Mouse (Mus musculus): ENCODE measurements around the gene 1810009A15Rik. TPM values are rescaled to one million over a fixed set of nuclear protein-coding genes. Genes with fewer than 3 reads are reported as not detected.

Gene 1810009A15Rik
- 7.9 TPM for polyA plus RNA-seq (2014; fragmentation: Illumina TruSeq; extraction: RNeasy Lipid Tissue Mini Kit (QIAGEN cat#74804); ENCODE audit: low read depth, low replicate concordance)

DNA sequence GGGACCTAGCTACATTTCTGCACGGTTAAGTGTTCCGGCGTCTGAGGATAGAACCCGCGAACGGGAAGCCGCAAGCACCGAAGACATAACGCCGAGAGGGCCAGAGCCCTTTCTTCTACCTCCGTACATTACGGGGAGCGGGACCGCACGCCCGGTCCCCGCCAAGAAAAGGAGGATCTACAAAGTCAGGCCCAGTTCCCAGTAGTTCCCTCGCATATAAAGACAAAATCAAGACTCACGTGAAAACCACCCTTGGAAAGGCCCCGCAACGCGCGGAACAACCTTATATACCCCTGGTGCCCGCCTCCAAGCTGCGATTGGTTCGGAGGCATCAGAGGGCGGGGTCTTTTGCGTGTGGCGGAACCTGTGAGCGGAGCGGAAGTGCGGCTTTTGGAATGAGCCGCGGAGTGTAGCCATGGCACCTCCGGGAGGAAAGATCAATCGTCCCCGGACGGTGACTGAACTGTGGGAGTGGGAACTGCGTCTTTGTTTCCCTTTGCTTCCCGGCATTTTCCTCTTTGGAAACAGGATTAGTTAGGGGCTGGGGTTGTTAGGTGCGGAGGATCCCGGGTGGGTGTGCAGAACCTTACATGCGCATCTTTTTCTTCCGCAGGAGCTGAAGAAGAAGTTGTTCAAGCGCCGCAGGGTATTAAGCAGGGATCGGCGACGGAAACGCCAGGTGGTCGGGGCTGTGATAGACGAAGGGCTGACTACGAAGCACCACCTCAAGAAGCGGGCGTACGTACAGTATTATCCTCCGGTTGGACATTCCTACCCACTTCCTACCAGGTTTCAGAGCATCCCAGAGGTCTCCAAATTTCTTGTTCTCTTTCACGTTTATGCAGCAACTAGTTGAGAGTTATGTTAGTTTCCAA lies at the start of gene 1810009A15Rik, which contains the start of gene Gm49416:
1810009A15Rik (plus strand) TSS at position 343 of the 875 bp plus-strand sequence.
Gm49416 (plus strand) TSS at position 416 of the 875 bp plus-strand sequence.

DNA sequence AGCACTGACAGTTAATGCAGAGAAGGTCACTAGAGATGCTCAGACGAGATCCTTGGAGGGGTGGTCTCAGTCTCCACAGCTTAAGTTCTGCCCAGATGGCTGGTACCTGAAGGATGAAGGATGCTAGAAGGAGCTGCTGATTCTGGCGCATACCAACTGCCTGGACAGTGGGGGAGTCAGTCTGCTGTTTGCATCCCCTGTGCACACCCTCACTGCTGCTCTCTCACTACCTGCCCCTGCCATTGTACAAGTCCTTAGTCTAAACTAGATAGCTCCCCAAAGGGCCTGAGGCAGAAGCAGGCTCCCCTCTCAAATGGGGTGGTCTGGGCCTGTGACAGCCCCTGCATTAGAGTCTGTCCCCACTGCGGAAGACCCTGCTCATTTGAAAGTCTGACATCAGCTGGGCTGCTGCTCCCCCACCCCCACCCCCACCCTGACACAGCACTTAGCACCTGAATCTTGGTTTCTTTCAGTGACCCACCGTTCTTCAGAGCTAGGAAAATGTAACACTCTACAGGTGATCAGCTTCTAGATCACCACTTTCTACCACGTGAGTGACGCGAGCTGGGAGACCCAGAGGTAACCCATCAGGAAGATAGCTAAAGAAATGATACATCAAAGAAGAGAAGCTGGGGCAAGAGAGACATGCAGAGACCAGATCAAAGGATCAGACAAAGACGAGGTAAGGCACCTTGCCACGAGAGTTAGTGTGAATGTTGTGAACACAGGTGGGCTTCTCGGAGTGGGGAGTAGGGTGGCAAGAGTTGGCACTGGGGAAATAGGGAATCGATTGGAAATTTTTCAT lies 49.3 kb upstream of the 1810009A15Rik start, which contains the start of gene Gng3:
Gng3 (minus strand) TSS at position 92 of the 805 bp plus-strand sequence.

DNA sequence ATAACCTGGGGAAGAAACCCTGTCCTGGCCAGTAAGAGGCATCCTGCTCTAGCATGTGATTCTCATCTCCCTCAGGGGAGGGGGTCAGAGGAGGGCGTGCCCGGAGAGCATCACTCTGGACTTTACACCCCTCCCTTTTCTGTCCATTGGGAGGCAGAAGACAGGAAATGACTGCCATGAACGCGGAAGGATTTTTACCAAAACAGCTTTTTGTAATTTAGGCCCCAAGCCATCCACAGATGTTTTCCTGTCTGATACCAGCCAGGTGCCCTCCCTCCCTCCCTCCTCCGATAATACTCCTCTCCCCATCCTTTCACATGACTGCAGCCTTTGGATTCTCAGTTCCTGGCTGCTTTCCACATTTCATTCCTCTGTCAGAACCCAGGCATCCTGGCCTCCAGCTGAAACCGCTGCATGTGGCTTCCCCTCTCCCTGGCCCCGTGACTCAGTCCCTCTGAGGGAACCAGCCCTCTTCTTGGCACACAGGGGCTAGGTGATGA lies 38.2 kb upstream of the 1810009A15Rik start, which contains the start of gene Lrrn4cl:
Lrrn4cl (plus strand) TSS at position 367 of the 500 bp plus-strand sequence.

DNA sequence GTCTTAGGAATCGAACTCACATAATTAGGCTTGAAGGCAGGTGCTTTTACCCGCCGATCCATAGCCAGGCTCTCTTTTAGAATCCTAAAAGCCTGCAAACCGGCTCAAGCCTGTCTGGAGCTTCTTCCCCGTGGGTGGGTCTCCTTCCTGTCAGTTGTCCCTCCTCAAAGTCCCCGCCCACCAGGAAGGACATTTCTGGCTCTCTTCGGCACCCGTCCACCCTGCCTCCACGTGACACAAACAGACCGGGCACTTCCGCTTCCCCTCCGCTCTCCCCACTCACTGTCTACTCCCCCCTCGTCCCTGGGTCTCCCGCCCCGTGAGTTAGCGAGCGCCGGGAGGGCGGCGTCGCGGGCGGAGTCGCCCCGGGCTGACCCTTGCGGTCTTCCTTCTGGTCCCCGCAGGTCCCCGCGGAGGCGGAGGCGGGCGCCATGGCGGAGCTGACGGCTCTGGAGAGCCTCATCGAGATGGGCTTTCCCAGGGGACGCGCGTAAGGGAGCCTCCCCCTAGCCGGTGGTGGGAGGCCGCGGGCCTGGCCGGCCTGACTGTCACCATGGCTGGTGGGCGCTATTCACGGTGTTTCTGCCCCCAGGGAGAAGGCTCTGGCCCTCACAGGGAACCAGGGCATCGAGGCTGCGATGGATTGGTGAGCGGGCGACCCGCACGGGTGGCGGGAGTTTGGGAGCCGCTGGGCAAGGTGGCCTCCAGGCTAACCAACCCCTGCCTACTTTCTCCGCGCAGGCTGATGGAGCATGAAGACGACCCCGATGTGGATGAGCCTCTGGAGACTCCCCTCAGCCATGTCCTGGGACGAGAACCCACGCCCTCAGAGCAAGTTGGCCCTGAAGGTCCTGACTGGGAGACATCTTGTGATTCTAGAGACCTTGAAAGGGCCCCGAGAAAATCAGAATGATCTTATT lies 17.1 kb upstream of the 1810009A15Rik start, which contains the start of gene Ubxn1:
Ubxn1 (plus strand) TSS at position 230 of the 920 bp plus-strand sequence.

DNA sequence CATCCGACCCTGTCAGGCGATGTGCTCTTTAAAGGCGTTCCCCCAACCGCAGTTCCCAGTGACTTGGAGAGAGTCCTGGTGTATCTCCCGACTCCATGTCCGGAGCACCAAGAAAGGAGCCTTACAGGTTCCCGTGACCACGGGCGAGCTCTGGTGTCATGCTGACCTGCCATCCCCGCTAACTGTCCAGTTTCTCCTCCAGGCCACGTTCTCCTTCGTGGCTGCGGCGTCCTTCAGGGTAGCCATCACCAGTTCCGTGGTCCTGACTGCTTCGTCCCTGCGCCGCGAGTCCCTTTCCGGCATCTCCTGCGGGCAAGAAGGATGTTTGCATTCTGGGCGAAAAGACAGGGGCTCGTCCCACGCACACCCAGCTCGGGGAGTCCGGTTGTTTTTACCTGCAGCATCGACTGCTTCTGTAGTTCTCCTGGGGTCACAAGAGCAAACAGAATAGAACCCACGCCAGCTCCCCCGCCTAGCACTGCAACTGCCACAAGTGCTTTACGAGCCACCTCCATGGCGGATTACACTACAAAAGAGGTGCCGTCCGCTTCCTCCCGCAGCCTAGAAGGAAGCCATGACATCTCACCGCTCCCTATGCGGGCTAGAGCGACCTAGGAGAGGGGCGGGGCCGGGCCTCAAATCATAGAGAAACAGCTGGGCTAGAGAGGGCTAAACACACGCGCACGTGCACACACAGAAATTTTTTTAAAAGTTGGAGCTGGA lies 8.2 kb upstream of the 1810009A15Rik start, which contains the start of gene Uqcc3:
Uqcc3 (minus strand) TSS at position 613 of the 723 bp plus-strand sequence.

DNA sequence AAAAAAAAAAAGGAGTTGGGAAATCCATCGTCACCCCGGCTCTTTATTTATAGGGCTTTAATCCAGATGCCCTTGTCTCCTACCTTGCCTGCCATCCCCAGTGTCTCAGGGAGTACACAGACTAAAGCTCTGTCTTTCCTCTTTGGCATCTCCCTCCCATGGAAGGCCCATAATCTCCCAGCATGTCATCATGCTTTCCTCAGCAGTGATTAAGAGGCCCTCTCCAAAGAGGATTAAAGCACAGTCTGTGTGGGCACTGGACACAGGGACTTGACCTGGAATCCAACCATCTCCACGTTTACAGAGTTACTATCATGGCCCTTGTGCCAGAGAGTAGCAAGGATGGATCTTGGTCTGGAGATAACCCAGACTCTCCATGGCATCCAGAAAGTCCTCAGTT lies 5.0 kb upstream of the 1810009A15Rik start, which contains the start of the genes Lbhd1 and Gm49403:
Lbhd1 (plus strand) TSS at position 117 of the 400 bp plus-strand sequence.
Gm49403 (plus strand) TSS at position 315 of the 400 bp plus-strand sequence.

DNA sequence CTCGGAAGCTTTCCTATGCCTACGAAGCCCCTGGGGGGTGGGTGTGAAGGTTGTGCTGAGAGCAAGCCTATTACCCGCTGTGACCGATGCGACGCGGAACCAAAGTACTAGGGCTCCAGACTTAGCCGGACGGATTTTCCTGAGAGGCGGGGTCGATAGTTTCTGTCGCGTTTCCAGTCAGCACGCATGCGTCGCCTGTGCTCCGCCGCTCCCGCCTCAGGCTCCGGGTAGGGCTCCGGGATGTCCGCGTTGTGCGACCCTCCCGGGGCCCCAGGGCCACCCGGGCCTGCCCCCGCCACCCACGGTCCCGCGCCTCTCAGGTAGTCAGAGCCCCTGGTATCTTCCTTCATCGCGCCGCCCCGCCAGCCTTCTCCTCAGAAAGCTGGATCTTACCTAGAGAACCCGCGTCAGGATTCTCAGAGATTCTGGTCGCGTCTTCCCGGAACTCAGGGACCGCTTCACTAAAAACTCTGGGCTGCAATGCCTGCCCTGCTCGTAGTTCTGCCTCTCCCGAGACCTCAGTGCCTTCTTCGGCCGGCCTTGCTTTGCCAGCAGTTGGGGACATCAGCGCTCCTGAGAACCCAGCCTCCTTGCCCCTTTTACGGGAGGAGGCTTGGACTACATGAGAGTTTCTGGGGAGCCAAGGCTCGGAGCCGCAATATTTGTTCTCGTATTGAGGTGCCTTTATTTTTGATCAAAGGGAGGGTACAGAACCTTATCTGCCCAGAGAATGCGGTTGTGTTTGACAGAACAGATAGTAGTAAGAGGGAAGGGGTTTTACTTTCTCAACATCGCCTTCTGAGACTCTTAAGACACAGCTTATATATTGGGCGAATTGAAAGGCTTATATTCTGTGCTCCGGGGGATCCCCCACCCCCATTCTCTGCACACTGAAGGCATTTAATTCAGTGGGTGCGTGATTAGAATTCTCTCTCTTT lies 4.4 kb downstream of the 1810009A15Rik start, which contains the start of gene Ints5:
Ints5 (plus strand) TSS at position 177 of the 938 bp plus-strand sequence.

DNA sequence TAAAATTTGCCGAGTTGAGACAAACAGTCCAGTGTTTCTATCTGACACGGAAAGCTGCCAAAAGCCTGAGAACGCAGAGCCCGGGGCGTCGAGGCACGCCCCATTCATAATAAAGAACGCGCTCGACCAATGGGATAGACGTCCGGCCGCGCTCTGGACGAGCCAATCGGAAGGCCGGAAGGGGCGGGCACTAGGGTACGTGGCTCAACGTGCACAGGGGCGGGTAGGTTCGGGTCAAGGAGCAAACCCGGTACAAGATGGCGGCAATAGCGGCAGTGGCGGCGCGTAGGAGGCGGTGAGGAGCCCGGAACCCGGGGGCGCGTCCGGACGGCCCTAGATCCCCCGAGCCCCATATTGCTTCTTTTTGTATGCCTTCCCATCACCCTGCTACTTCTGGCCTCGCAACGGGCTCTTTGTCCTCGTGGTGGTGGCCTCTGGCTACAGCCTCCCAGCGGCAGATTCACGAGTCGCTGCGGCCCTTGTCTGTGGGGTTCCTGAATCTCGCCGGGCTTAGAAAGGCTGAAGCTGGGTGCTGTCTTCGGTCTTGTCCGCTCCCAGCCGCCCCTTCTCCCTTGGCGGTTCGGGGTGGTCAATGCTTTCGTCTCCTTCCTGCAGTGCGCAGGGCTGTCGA lies 9.3 kb downstream of the 1810009A15Rik start, which contains the start of gene Ganab:
Ganab (plus strand) TSS at position 207 of the 631 bp plus-strand sequence.

DNA sequence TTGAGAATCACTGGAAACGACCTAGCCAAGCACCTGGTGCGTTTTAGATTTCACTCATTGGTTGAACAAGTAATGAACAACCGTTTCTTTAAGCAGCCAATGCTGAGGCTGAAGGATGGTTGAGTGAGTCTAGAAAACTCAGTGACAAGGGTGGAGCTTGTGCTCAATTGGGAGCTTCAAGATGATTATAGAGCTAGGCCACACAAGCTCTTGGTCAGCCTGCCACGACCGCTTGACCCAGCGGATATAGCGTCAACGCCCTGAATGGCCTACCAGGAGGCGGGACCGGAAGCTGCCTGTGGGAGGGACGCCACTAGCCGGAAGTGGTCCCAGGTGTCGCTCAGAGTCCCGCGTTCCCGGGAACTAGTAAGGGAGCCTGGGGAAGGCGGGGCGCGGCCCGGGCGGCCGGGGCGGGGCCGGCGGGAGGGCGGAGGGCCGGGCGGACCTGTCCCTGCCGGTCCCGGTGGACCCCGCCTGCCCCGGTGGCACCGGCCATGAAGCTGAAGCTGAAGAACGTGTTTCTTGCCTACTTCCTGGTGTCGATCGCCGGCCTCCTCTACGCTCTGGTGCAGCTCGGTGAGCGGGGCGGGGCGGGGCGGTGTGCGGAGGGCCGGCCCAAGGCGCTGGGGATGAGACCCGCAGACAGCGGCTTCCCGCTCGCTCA lies 31.6 kb downstream of the 1810009A15Rik start, which contains the start of gene B3gat3:
B3gat3 (plus strand) TSS at position 302 of the 664 bp plus-strand sequence.

DNA sequence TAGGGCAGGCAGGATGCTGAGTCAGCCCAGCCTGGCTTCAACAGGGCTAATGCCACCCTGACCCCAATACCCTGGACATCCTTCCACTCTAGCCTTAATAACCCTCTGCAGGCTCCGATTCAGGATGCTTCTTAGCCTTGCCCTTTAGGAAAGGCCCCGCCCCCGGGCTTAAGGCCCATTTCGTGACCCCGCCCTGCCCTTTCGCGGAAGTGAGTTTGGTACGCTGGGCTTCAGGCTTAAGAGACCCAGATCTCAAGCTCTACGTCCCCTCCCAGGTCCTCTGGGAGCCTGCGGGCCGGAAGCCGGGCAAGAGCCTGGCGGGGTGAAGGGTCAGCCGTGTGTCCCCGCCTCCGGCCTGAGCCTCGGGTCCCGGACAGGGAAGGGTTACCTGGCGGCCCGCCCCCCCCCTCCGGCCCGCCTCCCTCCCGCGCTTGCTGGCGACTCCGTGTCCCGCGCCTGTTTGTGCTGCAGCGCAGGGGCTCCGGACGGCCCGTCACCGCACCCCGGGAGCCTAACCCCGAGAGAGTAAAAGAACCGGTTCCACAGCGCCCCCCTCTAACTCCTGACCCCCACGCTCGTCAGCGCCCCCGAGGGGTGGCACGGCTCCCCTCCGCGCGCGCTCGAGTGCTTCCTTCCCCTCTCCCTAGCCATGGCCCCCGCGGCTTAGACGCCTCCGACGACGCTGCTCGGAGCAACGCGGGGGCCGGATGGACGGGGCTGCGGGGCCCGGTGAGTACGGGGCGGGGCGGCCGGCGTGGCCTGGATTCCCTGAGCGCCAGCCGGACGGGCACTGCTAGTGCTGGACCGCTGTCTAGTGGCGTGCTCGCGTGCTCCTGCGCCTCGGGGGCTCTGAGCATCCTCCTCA lies 40.8 kb downstream of the 1810009A15Rik start, which contains the start of the genes Rom1 and Eml3:
Rom1 (minus strand) TSS at position 133 of the 865 bp plus-strand sequence.
Eml3 (plus strand) TSS at position 329 of the 865 bp plus-strand sequence.

Other genes starting within 250 kb of the 1810009A15Rik start
- gene Chrm1, start 225.1 kb upstream of the 1810009A15Rik start, polyA plus RNA-seq (2014; fragmentation: Illumina TruSeq; extraction: RNeasy Lipid Tissue Mini Kit (QIAGEN cat#74804); ENCODE audit: low read depth, low replicate concordance) = 0.23 TPM
- 163 TPM for gene Slc3a2, start 165.5 kb upstream of the 1810009A15Rik start, polyA plus RNA-seq (2014; fragmentation: Illumina TruSeq; extraction: RNeasy Lipid Tissue Mini Kit (QIAGEN cat#74804); ENCODE audit: low read depth, low replicate concordance)
- 15.5 TPM for gene Wdr74, start 153.0 kb upstream of the 1810009A15Rik start, polyA plus RNA-seq (2014; fragmentation: Illumina TruSeq; extraction: RNeasy Lipid Tissue Mini Kit (QIAGEN cat#74804); ENCODE audit: low read depth, low replicate concordance)
- gene 1700092M07Rik, start 148.1 kb upstream of the 1810009A15Rik start, polyA plus RNA-seq (2014; fragmentation: Illumina TruSeq; extraction: RNeasy Lipid Tissue Mini Kit (QIAGEN cat#74804); ENCODE audit: low read depth, low replicate concordance) = not detected
- gene Stx5a, start 147.4 kb upstream of the 1810009A15Rik start, polyA plus RNA-seq (2014; fragmentation: Illumina TruSeq; extraction: RNeasy Lipid Tissue Mini Kit (QIAGEN cat#74804); ENCODE audit: low read depth, low replicate concordance) = 63.2 TPM
- gene Nxf1, start 131.8 kb upstream of the 1810009A15Rik start, polyA plus RNA-seq (2014; fragmentation: Illumina TruSeq; extraction: RNeasy Lipid Tissue Mini Kit (QIAGEN cat#74804); ENCODE audit: low read depth, low replicate concordance) = 68.2 TPM
- 50.0 TPM for gene Tmem223, start 117.9 kb upstream of the 1810009A15Rik start, polyA plus RNA-seq (2014; fragmentation: Illumina TruSeq; extraction: RNeasy Lipid Tissue Mini Kit (QIAGEN cat#74804); ENCODE audit: low read depth, low replicate concordance)
- 51.8 TPM for gene Tmem179b, start 114.4 kb upstream of the 1810009A15Rik start, polyA plus RNA-seq (2014; fragmentation: Illumina TruSeq; extraction: RNeasy Lipid Tissue Mini Kit (QIAGEN cat#74804); ENCODE audit: low read depth, low replicate concordance)
- 1.4 TPM for gene Taf6l, start 102.4 kb upstream of the 1810009A15Rik start, polyA plus RNA-seq (2014; fragmentation: Illumina TruSeq; extraction: RNeasy Lipid Tissue Mini Kit (QIAGEN cat#74804); ENCODE audit: low read depth, low replicate concordance)
- 94.7 TPM for gene Polr2g, start 90.3 kb upstream of the 1810009A15Rik start, polyA plus RNA-seq (2014; fragmentation: Illumina TruSeq; extraction: RNeasy Lipid Tissue Mini Kit (QIAGEN cat#74804); ENCODE audit: low read depth, low replicate concordance)
- gene Zbtb3, start 86.3 kb upstream of the 1810009A15Rik start, polyA plus RNA-seq (2014; fragmentation: Illumina TruSeq; extraction: RNeasy Lipid Tissue Mini Kit (QIAGEN cat#74804); ENCODE audit: low read depth, low replicate concordance) = 0.47 TPM
- 87.3 TPM for gene Ttc9c, start 69.5 kb upstream of the 1810009A15Rik start, polyA plus RNA-seq (2014; fragmentation: Illumina TruSeq; extraction: RNeasy Lipid Tissue Mini Kit (QIAGEN cat#74804); ENCODE audit: low read depth, low replicate concordance)
- gene Hnrnpul2, start 68.8 kb upstream of the 1810009A15Rik start, polyA plus RNA-seq (2014; fragmentation: Illumina TruSeq; extraction: RNeasy Lipid Tissue Mini Kit (QIAGEN cat#74804); ENCODE audit: low read depth, low replicate concordance) = 117 TPM
- gene AC129217.1, start 59.1 kb upstream of the 1810009A15Rik start, polyA plus RNA-seq (2014; fragmentation: Illumina TruSeq; extraction: RNeasy Lipid Tissue Mini Kit (QIAGEN cat#74804); ENCODE audit: low read depth, low replicate concordance) = not detected
- gene Bscl2, start 51.4 kb upstream of the 1810009A15Rik start, polyA plus RNA-seq (2014; fragmentation: Illumina TruSeq; extraction: RNeasy Lipid Tissue Mini Kit (QIAGEN cat#74804); ENCODE audit: low read depth, low replicate concordance) = 24.6 TPM
- 2.2 TPM for gene Gng3, start 49.7 kb upstream of the 1810009A15Rik start, polyA plus RNA-seq (2014; fragmentation: Illumina TruSeq; extraction: RNeasy Lipid Tissue Mini Kit (QIAGEN cat#74804); ENCODE audit: low read depth, low replicate concordance)
- gene Lrrn4cl, start 38.1 kb upstream of the 1810009A15Rik start, polyA plus RNA-seq (2014; fragmentation: Illumina TruSeq; extraction: RNeasy Lipid Tissue Mini Kit (QIAGEN cat#74804); ENCODE audit: low read depth, low replicate concordance) = 3.3 TPM
- gene Ubxn1, start 17.4 kb upstream of the 1810009A15Rik start, polyA plus RNA-seq (2014; fragmentation: Illumina TruSeq; extraction: RNeasy Lipid Tissue Mini Kit (QIAGEN cat#74804); ENCODE audit: low read depth, low replicate concordance) = 25.3 TPM
- gene Uqcc3, start 7.9 kb upstream of the 1810009A15Rik start, polyA plus RNA-seq (2014; fragmentation: Illumina TruSeq; extraction: RNeasy Lipid Tissue Mini Kit (QIAGEN cat#74804); ENCODE audit: low read depth, low replicate concordance) = 3.3 TPM
- 76.6 TPM for gene Lbhd1, start 5.1 kb upstream of the 1810009A15Rik start, polyA plus RNA-seq (2014; fragmentation: Illumina TruSeq; extraction: RNeasy Lipid Tissue Mini Kit (QIAGEN cat#74804); ENCODE audit: low read depth, low replicate concordance)
- not detected for gene Gm49403, start 4.9 kb upstream of the 1810009A15Rik start, polyA plus RNA-seq (2014; fragmentation: Illumina TruSeq; extraction: RNeasy Lipid Tissue Mini Kit (QIAGEN cat#74804); ENCODE audit: low read depth, low replicate concordance)
- gene Gm49416, start 73 bp downstream of the 1810009A15Rik start, polyA plus RNA-seq (2014; fragmentation: Illumina TruSeq; extraction: RNeasy Lipid Tissue Mini Kit (QIAGEN cat#74804); ENCODE audit: low read depth, low replicate concordance) = not detected
- 1.2 TPM for gene Ints5, start 4.2 kb downstream of the 1810009A15Rik start, polyA plus RNA-seq (2014; fragmentation: Illumina TruSeq; extraction: RNeasy Lipid Tissue Mini Kit (QIAGEN cat#74804); ENCODE audit: low read depth, low replicate concordance)
- 97.8 TPM for gene Ganab, start 9.2 kb downstream of the 1810009A15Rik start, polyA plus RNA-seq (2014; fragmentation: Illumina TruSeq; extraction: RNeasy Lipid Tissue Mini Kit (QIAGEN cat#74804); ENCODE audit: low read depth, low replicate concordance)
- 11.3 TPM for gene B3gat3, start 31.5 kb downstream of the 1810009A15Rik start, polyA plus RNA-seq (2014; fragmentation: Illumina TruSeq; extraction: RNeasy Lipid Tissue Mini Kit (QIAGEN cat#74804); ENCODE audit: low read depth, low replicate concordance)
- gene Rom1, start 40.5 kb downstream of the 1810009A15Rik start, polyA plus RNA-seq (2014; fragmentation: Illumina TruSeq; extraction: RNeasy Lipid Tissue Mini Kit (QIAGEN cat#74804); ENCODE audit: low read depth, low replicate concordance) = 3.3 TPM
- 7.1 TPM for gene Eml3, start 40.7 kb downstream of the 1810009A15Rik start, polyA plus RNA-seq (2014; fragmentation: Illumina TruSeq; extraction: RNeasy Lipid Tissue Mini Kit (QIAGEN cat#74804); ENCODE audit: low read depth, low replicate concordance)
- gene Mta2, start 53.0 kb downstream of the 1810009A15Rik start, polyA plus RNA-seq (2014; fragmentation: Illumina TruSeq; extraction: RNeasy Lipid Tissue Mini Kit (QIAGEN cat#74804); ENCODE audit: low read depth, low replicate concordance) = 70.1 TPM
- gene Tut1, start 65.0 kb downstream of the 1810009A15Rik start, polyA plus RNA-seq (2014; fragmentation: Illumina TruSeq; extraction: RNeasy Lipid Tissue Mini Kit (QIAGEN cat#74804); ENCODE audit: low read depth, low replicate concordance) = 2.8 TPM
- 77.3 TPM for gene Eef1g, start 78.2 kb downstream of the 1810009A15Rik start, polyA plus RNA-seq (2014; fragmentation: Illumina TruSeq; extraction: RNeasy Lipid Tissue Mini Kit (QIAGEN cat#74804); ENCODE audit: low read depth, low replicate concordance)
- 34.2 TPM for gene Ahnak, start 100.4 kb downstream of the 1810009A15Rik start, polyA plus RNA-seq (2014; fragmentation: Illumina TruSeq; extraction: RNeasy Lipid Tissue Mini Kit (QIAGEN cat#74804); ENCODE audit: low read depth, low replicate concordance)
- gene Scgb1a1, start 199.1 kb downstream of the 1810009A15Rik start, polyA plus RNA-seq (2014; fragmentation: Illumina TruSeq; extraction: RNeasy Lipid Tissue Mini Kit (QIAGEN cat#74804); ENCODE audit: low read depth, low replicate concordance) = 1.8 TPM
- 14.8 TPM for gene Asrgl1, start 246.8 kb downstream of the 1810009A15Rik start, polyA plus RNA-seq (2014; fragmentation: Illumina TruSeq; extraction: RNeasy Lipid Tissue Mini Kit (QIAGEN cat#74804); ENCODE audit: low read depth, low replicate concordance)